Mouse (Mus musculus): ENCODE measurements around the gene Scnn1b. TPM values are rescaled to one million over a fixed set of nuclear protein-coding genes. Genes with fewer than 3 reads are reported as not detected.

The Scnn1b gene
- polyA plus RNA-seq, 1 experiment, result not detected

DNA sequence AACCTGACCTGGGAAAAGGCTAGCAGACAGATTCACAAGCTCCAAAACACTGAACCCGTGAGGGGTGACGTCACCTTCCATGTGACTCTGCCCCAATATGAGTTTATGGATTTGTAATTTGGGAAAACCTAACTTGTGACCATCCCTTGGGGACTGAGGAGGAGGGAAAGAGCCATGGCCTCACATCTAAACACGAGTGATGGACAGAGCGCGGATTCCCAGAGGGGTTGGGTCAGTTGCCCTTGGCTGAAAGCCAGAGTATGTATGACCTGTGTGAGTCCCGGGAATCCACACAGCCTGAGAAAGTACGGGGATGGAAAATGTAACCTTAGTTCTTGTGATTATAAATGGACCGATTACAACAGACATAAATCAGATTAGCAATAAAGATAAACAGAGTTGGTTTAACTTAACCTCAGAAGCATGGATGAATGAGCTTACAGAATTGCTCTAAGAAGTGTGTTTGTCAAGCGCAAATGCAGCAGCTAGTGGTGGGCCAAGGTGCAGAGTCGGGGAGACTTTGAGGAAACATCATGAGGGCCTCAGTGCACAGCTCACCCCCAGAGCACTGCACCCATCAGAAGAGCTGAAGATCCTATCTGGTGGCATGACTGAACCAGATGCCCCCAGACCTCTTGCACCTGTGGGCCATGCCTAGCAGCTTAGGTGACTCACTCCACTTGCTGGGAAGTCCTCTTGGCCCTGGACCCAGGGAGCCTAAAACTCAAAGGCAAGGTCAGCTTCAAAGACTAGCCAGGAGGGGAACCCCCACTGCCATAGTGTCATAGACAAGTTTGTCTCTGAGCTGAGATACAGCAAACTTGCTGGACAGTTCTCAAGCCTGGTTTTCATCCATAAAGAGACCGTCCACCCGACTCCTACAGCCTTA, 71.3 kb downstream of the Scnn1b start:
- no peak overlapping the region for H3ac ChIP-seq (ENCODE audit: control insufficient read depth, insufficient read length, low read depth)
- H3K36me3 ChIP-seq (ENCODE audit: control insufficient read depth, insufficient read depth), result no peaks in the 10 kb centered on the region
- no peaks in the 10 kb centered on the region for H3K27me3 ChIP-seq (ENCODE audit: control insufficient read depth, insufficient read depth, insufficient read length)
- H3K79me3 ChIP-seq (ENCODE audit: low read depth), result no peaks in the 10 kb centered on the region
- H3K79me2 ChIP-seq (ENCODE audit: control insufficient read depth, insufficient read depth), result no peaks in the 10 kb centered on the region
- no peak overlapping the region for H3K4me3 ChIP-seq (ENCODE audit: insufficient read depth, poor library complexity, severe bottlenecking)
- TF ChIP-seq CEBPB (IDR thresholded peaks at IDR 0.05; ENCODE audit: low read depth), result no peak
- TF ChIP-seq USF1 (IDR thresholded peaks at IDR 0.05; ENCODE audit: low read depth), result no peak
- TF ChIP-seq MYOG (IDR thresholded peaks at IDR 0.05; ENCODE audit: control insufficient read depth, extremely low read depth, insufficient read length), result no peak
- TF ChIP-seq FOSL1 (IDR thresholded peaks at IDR 0.05; ENCODE audit: insufficient read depth, low read length, poor library complexity, severe bottlenecking), result no peak
- no peak for TF ChIP-seq MAX (IDR thresholded peaks at IDR 0.05)
- no peak for TF ChIP-seq MYOD1 (IDR thresholded peaks at IDR 0.05; ENCODE audit: control insufficient read depth, insufficient read length, low read depth)
- TF ChIP-seq CTCF (IDR thresholded peaks at IDR 0.05; ENCODE audit: control insufficient read depth, insufficient read depth, insufficient read length), result no peak

DNA sequence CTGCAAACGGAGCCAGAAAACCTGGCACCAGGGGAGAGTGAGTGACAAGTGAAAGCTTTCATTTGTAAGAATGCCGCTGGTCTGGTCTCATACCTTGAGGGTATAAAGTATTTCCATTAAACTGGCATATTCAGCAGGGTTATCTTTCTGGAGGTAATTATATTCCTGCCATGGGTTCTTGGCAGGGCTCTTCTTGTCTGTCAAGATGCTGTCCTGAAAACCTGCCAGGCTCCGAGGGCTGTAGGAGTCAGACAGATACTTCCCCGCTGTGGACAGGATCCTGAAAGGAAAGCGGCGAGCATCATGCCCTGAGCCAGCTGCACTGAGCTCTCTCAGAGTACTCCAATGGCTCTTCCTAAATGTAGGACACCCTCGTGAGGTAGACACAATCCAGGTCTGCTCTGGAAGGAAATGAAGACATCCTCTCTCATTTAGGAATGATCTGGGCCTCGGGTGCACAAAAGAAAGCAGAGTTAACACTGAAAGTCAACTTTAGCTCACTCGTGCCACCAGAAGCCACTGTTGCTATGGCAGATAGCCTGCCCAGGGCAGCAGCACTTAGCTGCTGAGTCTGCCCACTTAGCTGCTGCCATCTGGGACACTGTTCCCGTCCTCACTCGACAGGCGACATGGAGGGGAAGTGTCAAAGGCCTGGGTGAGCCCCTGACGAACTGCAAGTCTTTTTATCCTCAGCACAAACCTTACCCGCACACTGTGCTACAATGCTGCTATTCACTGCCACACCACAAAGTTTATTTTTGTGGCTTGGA, 72.2 kb downstream of the Scnn1b start:
- Histone ChIP-seq H3K79me3 (ENCODE audit: low read depth) (no peaks in the 10 kb centered on the region), H3K36me3 (ENCODE audit: control insufficient read depth, insufficient read depth) (no peaks in the 10 kb centered on the region), H3ac (ENCODE audit: control insufficient read depth, insufficient read length, low read depth) (no peak overlapping the region), H3K79me2 (ENCODE audit: control insufficient read depth, insufficient read depth) (no peaks in the 10 kb centered on the region), H3K27me3 (ENCODE audit: control insufficient read depth, insufficient read depth, insufficient read length) (no peaks in the 10 kb centered on the region), H3K4me3 (ENCODE audit: insufficient read depth, poor library complexity, severe bottlenecking) (no peak overlapping the region)
- no peak for TF ChIP-seq USF1 (IDR thresholded peaks at IDR 0.05; ENCODE audit: low read depth)
- TF ChIP-seq CEBPB (IDR thresholded peaks at IDR 0.05; ENCODE audit: low read depth), result no peak
- TF ChIP-seq CTCF (IDR thresholded peaks at IDR 0.05; ENCODE audit: control insufficient read depth, insufficient read depth, insufficient read length), result no peak
- TF ChIP-seq MYOG (IDR thresholded peaks at IDR 0.05; ENCODE audit: control insufficient read depth, extremely low read depth, insufficient read length), result no peak
- no peak for TF ChIP-seq MYOD1 (IDR thresholded peaks at IDR 0.05; ENCODE audit: control insufficient read depth, insufficient read length, low read depth)
- TF ChIP-seq MAX (IDR thresholded peaks at IDR 0.05), result no peak
- TF ChIP-seq FOSL1 (IDR thresholded peaks at IDR 0.05; ENCODE audit: insufficient read depth, low read length, poor library complexity, severe bottlenecking), result no peak

DNA sequence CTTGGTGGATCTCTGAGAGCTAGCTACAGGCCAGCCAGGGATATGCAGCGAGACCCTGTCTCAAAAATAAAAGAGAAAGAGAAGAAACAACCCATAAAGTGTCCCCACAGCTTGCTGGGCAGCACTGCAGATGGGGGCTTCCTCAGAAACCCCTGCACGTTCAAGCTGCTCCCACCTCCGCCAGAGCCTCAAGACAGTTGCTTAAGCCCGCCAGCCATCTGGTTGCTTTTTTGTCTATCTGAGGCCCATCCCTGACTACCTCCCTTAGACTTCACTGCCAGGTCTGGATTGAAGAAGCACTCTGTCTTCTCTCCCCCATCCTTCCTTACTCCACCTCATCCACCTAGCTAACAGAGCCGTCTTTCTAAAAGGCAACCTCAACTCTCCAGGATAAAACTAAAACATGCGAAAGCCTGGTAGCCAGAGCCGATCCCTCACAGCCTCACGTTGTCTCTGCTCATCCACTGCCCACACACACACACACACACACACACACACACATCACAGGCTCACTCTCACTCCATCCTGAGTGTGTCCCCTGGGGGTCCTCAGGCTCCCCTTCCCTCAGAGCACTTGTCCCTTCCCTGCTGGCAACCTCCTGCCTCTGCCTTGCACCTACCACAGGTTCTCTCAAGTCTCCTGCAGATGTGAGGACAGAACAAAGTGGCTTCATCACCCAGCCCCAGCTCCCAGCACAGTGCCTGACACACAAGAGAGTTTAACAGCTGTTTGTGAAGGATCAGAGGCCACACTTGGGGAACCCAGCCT, 73.5 kb downstream of the Scnn1b start:
- Histone ChIP-seq H3K36me3 (ENCODE audit: control insufficient read depth, insufficient read depth) (peaks cover 6% of the 10 kb centered on the region), H3K4me3 (ENCODE audit: insufficient read depth, poor library complexity, severe bottlenecking) (no peak overlapping the region), H3ac (ENCODE audit: control insufficient read depth, insufficient read length, low read depth) (no peak overlapping the region), H3K79me2 (ENCODE audit: control insufficient read depth, insufficient read depth) (no peaks in the 10 kb centered on the region), H3K27me3 (ENCODE audit: control insufficient read depth, insufficient read depth, insufficient read length) (no peaks in the 10 kb centered on the region), H3K79me3 (ENCODE audit: low read depth) (no peaks in the 10 kb centered on the region)
- no peak for TF ChIP-seq CTCF (IDR thresholded peaks at IDR 0.05; ENCODE audit: control insufficient read depth, insufficient read depth, insufficient read length)
- no peak for TF ChIP-seq USF1 (IDR thresholded peaks at IDR 0.05; ENCODE audit: low read depth)
- TF ChIP-seq MYOG (IDR thresholded peaks at IDR 0.05; ENCODE audit: control insufficient read depth, extremely low read depth, insufficient read length), result no peak
- TF ChIP-seq FOSL1 (IDR thresholded peaks at IDR 0.05; ENCODE audit: insufficient read depth, low read length, poor library complexity, severe bottlenecking), result no peak
- TF ChIP-seq CEBPB (IDR thresholded peaks at IDR 0.05; ENCODE audit: low read depth), result no peak
- no peak for TF ChIP-seq MYOD1 (IDR thresholded peaks at IDR 0.05; ENCODE audit: control insufficient read depth, insufficient read length, low read depth)
- TF ChIP-seq MAX (IDR thresholded peaks at IDR 0.05), result no peak

DNA sequence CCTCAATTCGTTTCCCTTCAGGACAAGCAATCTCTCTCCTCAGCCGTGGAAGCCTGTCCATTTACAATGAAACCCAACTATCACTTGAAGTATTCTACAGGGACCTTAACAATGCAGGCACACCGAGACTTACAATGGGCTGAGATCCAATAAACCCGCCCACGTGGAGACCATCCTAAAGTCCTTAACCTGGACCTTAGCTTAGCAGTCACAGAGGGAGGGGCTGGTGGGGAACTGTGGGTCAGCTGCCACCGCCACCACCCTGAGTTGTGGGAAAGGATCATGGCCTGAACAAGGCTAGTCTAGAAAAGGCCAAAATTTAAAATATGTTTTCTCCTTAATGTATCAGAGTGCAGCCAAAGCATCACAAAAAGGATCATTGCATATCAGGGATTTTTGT, 74.4 kb downstream of the Scnn1b start:
- H3K79me3 ChIP-seq (ENCODE audit: low read depth), result no peaks in the 10 kb centered on the region
- peaks cover 6% of the 10 kb centered on the region for H3K36me3 ChIP-seq (ENCODE audit: control insufficient read depth, insufficient read depth)
- H3ac ChIP-seq (ENCODE audit: control insufficient read depth, insufficient read length, low read depth), result no peak overlapping the region

DNA sequence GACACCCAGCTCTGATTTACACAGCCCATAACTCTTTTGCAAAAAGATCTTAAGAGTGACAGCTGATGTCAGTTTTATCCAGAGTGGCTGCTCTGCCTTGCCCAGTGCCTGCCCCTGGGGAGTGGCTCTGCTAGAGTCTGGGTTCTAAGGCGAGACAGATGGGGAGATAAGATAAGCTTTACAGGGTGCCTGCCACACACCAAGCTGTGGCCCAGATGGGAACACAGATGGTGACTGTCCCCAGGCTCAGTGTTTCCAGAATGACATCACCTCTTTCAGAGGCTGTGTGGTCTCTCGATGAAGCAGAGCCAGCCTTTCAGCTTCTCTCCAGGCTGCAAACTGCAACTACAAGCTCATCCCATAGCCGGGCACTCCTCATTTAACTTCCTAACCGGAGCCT, 74.9 kb downstream of the Scnn1b start:
- H3K79me2 ChIP-seq (ENCODE audit: control insufficient read depth, insufficient read depth), result no peaks in the 10 kb centered on the region
- H3ac ChIP-seq (ENCODE audit: control insufficient read depth, insufficient read length, low read depth), result no peak overlapping the region
- TF ChIP-seq MYOG (IDR thresholded peaks at IDR 0.05; ENCODE audit: control insufficient read depth, extremely low read depth, insufficient read length) (no peak), CEBPB (IDR thresholded peaks at IDR 0.05; ENCODE audit: low read depth) (no peak), USF1 (IDR thresholded peaks at IDR 0.05; ENCODE audit: low read depth) (no peak), MAX (IDR thresholded peaks at IDR 0.05) (no peak)
- no peak overlapping the region for H3K4me3 ChIP-seq (ENCODE audit: insufficient read depth, poor library complexity, severe bottlenecking)
- H3K27me3 ChIP-seq (ENCODE audit: control insufficient read depth, insufficient read depth, insufficient read length), result no peaks in the 10 kb centered on the region
- peaks cover 6% of the 10 kb centered on the region for H3K36me3 ChIP-seq (ENCODE audit: control insufficient read depth, insufficient read depth)
- no peaks in the 10 kb centered on the region for H3K79me3 ChIP-seq (ENCODE audit: low read depth)

More for the DNA sequence above, 74.4 kb downstream of the Scnn1b start:
- Histone ChIP-seq H3K4me3 (ENCODE audit: insufficient read depth, poor library complexity, severe bottlenecking) (no peak overlapping the region), H3K27me3 (ENCODE audit: control insufficient read depth, insufficient read depth, insufficient read length) (no peaks in the 10 kb centered on the region), H3K79me2 (ENCODE audit: control insufficient read depth, insufficient read depth) (no peaks in the 10 kb centered on the region)
- TF ChIP-seq MAX (IDR thresholded peaks at IDR 0.05) (no peak), CTCF (IDR thresholded peaks at IDR 0.05; ENCODE audit: control insufficient read depth, insufficient read depth, insufficient read length) (no peak), USF1 (IDR thresholded peaks at IDR 0.05; ENCODE audit: low read depth) (no peak), FOSL1 (IDR thresholded peaks at IDR 0.05; ENCODE audit: insufficient read depth, low read length, poor library complexity, severe bottlenecking) (no peak), MYOD1 (IDR thresholded peaks at IDR 0.05; ENCODE audit: control insufficient read depth, insufficient read length, low read depth) (no peak), MYOG (IDR thresholded peaks at IDR 0.05; ENCODE audit: control insufficient read depth, extremely low read depth, insufficient read length) (no peak), CEBPB (IDR thresholded peaks at IDR 0.05; ENCODE audit: low read depth) (no peak)

Measured in C2C12 (cell line).